Mouse (Mus musculus) gastrocnemius, postnatal 4 days (tissue): ENCODE measurements at regions not wholly inside any gene's neighbourhood (a gene's known extent, or its start where the extent isn't known, plus 50 kb on each side); places are given as distances from the start of the nearest gene placed in this dataset.

Experiments used
- DNase-seq, 2 experiments: peaks; one replicate each; pipeline ENCODE4 v3.0.0; 2021 to 2022; ENCODE audit warnings: low spot score in 2 of 2, mixed read lengths in 2 of 2

DNA sequence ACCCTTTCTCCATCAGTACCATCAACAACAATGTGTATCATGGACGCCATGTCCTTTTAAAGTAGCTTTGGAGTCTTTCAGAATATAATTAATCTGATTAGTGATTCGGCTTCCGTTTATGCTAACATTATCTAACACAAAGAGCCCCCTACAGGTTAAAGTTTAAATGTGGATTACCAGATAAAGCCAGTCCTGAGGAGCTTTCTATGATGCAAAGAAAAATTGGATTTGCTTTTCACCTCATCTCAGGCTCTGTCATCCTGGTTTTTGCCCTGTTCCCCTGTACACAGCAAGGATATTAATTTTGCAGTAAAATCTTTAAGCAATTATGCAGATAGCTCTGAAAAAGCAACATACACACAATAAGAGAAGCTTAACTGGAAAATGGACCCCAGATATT is 412.7 kb upstream of the Tbc1d2b start:
- DNase-seq, result no peak

GRCm38 (mm10) chr9:90690066-90690465 is 419.5 kb upstream of the Tbc1d2b start:
- DNase-seq, result no peak

- DNase-seq, result no peak
These were observed 420.5 kb upstream of the Tbc1d2b start for GRCm38 (mm10) chr9:90691137-90691536.

- DNase-seq, result no peak
These were observed 421.4 kb upstream of the Tbc1d2b start for GRCm38 (mm10) chr9:90691676-90692661.

DNA sequence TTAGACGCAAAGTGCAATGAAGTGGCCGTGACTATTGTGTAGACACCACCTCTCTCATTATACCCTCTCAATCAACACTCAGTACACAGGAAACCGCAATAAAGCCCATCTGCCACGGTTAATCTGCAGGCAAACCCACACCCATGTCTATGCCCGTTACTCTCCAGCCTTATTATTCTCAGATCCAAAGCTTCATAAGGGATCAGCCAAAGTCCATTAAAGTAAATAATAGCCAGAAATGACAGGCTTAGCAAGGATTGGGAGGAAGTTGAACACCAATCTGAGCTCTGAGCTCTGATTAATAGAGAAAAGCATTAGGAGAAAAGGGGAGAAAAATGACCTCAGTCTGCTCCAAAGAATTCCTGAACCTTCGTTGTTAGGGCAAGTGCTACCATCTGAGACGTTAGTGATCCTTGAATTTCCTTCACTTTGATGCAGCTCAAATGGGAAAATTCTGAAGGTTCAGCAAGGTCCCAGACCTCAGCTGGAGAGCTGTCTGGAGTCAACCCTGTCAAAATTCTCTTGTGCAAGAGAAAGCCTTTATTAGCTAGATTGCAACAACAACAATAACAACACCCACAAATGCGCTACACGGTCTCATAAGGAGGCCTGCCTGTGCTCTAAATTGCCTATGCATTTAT is 422.5 kb upstream of the Tbc1d2b start:
- DNase-seq, result no peak

- no peak for DNase-seq
These were observed 423.5 kb upstream of the Tbc1d2b start for GRCm38 (mm10) chr9:90694051-90694645.

DNA sequence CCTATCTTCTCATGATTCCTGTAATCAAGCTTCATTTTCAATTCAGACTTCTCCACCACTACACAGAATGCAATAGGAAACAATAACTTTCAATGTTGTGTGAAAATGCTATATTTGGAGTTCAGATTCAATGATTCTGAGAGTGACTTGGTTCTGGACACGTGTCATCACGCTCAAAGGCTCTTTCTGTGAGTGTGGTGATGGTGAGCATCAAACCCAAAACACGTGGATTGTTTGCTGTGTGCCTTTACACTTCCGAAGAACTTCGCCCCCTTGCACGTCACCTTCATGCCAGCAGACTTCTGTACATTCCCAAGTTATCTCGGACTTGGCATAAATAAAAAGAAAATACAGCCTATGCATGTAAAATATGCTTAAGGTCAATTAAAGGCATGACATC is 425.1 kb upstream of the Tbc1d2b start:
- no peak for DNase-seq

GRCm38 (mm10) chr9:90697279-90698000 is 426.8 kb upstream of the Tbc1d2b start:
- no peak for DNase-seq

GRCm38 (mm10) chr9:90698439-90698838 is 427.8 kb upstream of the Tbc1d2b start:
- DNase-seq, result no peak

- DNase-seq, result no peak
These were observed 428.5 kb upstream of the Tbc1d2b start for GRCm38 (mm10) chr9:90699064-90699463.

DNA sequence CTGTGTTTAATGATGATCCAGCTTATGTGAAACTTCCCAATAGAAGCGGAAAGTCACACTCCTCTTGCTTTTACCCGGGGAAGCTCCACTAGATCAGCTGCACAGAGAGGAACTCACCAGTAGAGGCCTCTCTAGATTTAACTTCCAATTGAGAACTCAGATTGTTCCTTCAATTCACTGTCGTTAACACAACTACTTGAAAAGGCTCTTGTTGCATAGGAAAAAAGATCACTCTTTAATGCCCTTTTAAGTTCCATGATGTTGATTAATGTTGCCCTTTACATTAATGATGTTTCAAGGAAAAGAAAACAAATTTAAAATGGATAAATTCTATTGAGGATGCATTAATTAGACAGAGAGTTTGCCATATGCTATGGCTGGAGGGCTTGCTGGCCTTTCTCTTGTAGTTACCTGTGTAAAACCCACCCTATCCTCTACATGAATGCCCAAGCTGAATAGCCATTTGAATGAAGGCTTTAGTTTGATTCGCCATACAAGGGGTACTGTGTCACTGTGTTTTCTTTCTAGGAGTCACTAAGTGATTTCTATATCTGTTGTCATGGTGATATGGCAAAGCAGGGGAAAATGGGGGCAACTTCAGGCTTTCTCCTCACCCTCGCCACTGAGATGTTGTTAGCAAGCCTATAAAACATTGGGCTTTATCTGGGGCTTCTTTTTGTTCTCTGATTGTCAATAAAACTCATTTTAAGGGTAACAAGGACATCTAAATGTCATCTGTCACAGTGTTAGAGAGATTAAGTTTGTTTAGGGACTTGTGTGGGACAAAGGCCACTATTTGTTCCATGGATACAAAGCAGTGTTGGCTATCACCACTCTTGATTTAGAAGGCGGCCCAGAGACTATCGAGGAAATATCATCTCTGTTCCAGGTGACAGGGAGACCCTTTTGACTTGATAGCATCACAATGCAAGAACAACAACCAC is 429.9 kb upstream of the Tbc1d2b start:
- no peak for DNase-seq

DNA sequence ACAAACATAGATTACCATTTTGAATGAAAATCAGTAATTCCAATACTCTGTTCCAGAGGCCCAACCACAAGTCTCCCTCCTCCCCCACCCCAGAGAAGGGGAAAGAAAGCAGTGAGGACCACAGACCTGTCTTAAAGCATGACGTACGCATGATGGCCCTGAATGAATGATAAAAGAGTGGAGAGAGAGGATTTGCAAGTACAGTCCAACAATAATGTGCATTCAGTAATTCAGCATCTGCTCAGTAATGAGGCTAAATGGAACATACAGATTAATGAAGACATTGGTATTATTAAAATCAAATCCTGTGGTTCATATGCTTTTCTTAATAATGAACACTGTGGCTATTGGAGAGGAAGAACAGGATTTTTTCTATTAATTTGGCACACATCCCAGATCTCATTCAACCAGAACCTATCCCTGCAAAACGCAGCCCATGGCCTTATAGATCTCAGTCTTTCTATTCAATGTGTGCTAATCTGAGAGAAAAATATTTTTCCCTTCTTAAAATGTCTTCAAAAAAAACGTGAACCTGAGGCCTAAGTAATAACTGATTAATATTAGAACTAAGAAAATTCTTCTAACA is 430.7 kb upstream of the Tbc1d2b start:
- DNase-seq, result no peak

DNA sequence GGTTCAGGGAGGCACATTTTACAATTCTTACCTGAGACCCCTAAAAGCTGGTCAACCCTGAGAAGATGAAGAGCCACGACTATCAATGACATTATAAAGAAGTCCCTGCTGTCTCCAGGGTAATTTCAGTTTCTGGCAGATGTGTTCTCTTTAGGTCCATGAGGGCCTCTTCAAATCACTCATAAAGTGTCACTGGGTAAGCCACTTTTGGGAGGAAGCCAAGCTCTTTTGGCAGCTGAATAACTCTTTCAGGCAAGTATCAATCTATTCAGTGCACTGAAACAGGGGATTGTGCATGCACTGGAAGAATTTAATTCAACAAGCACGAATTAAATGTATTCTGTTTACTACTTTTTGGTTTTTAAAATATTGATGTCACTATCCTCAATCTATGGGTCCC is 443.1 kb upstream of the Tbc1d2b start:
- no peak for DNase-seq

DNA sequence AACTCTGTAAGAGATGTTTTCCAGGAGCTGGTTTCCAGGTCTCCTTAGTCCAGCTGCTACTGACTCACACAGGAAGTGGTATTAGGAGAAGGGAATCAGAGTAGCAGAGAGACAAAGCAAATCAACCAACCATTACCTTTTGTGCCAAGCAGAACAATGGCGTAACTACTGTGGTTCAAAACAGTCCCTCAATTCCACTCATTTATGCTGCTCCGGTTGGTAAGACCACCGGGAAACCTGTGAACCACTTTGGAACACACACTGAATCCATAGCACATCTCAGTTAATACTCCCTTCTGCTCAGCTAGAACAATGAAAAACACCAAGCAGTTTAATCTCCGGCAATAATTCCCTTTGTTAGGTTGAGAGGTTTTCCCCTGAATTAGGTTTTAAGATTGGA is 460.8 kb upstream of the Tbc1d2b start:
- DNase-seq, result no peak

DNA sequence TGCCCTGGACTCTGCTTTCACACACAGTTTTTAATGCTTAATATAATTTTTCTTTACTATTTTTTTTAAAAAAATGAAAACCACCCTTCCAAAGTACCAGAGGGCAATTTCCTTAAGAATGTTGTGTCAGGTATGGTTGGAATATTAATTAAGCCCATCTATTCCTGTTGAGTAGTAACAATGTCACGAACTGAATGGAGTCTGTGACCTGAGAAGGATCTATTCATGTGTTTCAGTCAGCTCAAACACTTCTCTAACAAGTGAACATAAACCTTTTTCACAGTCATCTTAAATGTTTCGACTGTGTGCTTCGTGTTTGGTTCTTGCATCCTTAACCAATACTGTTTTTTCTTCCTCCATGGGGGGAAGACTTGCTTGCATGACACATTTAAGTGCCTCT is 486.6 kb upstream of the Tbc1d2b start:
- no peak for DNase-seq

- no peak for DNase-seq
These were observed 503.7 kb upstream of the Tbc1d2b start for GRCm38 (mm10) chr9:90774296-90774695.

GRCm38 (mm10) chr9:90789545-90789944 is 518.9 kb upstream of the Tbc1d2b start:
- no peak for DNase-seq

GRCm38 (mm10) chr9:90791871-90792270 is 521.3 kb upstream of the Tbc1d2b start:
- DNase-seq, result no peak

DNA sequence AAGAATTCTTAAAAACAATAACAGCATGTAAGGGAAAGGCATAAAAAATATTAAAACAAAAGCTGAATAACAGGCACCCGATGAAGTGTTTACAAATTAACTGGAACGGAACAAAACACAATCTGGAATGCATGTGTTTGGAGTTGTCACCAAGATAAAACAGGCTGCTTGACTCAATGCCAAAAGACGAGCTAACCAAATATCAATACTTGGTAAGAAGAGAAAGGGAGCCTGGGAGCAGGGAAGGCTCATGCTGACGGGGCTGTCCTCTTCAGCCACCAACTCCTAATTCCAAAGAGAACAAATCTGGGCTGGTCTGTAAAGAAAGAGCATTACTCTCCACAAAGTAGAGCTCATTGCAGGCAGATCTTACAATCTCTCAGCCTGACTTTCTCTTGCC is 545.4 kb upstream of the Zic4 start:
- no peak for DNase-seq
